Mouse (Mus musculus) retina, adult 2 months (tissue): ENCODE measurements at regions not wholly inside any gene's neighbourhood (a gene's known extent, or its start where the extent isn't known, plus 50 kb on each side); places are given as distances from the start of the nearest gene placed in this dataset.

Experiments
- DNase-seq: peaks from one replicate; pipeline ENCODE4 v3.0.0-alpha.2; 2012; ENCODE audit warnings: low read depth, low spot score

- DNase-seq: no peak
Measured at GRCm38 (mm10) chr13:44132510-44132909, 347.9 kb downstream of the Cd83 start.

DNA sequence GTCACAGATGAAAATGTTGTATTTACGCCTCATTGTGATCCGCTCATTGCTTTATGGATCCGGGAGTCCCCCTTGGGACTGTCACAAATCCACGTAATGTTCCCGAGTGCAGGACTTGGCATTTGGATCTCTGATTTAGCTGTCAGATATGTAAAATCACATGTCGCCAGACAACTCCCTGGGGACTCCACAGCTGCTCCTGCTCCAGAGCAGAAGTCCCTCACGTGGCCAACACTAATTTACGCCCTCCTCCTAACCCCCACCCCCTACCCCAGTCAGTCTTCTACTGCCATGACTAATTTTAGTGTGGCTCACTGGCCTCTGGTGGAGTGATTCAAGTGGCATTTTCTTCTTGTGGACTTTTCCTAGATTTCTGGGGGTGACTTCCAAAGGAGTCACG, 348.9 kb downstream of the Cd83 start:
- no peak for DNase-seq

DNA sequence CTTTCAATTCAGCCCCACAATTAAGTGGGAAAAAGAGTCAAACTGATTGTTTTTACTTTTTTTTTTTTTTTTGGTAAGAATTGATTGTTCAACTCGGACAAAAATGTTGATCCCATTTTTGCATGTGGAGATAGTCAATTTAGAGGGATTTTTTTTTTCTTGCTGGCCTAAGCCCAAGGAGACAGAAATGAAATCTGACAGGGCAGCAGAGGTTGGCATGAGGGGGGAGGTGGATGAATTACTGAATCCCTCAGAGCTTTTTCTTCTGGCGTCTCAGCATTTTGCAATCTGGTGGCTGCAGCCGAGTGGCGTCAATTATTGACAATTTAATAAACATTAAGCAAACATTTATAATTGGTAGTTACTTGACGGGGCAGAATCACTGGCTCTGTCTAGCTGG, 356.6 kb downstream of the Cd83 start:
- DNase-seq: no peak

GRCm38 (mm10) chr13:44145441-44145840, 360.9 kb downstream of the Cd83 start:
- DNase-seq: no peak

GRCm38 (mm10) chr13:44147841-44148240, 363.3 kb downstream of the Cd83 start:
- DNase-seq: no peak

GRCm38 (mm10) chr13:44149499-44149898, 364.9 kb downstream of the Cd83 start:
- DNase-seq: no peak

- DNase-seq: no peak
Measured at GRCm38 (mm10) chr13:44151526-44151925, 367.0 kb downstream of the Cd83 start.

- DNase-seq: no peak
Measured at GRCm38 (mm10) chr13:44152806-44153613, 368.4 kb downstream of the Cd83 start.

- DNase-seq: no peak
Measured at GRCm38 (mm10) chr13:44153784-44154183, 369.2 kb downstream of the Cd83 start.

- no peak for DNase-seq
Measured at GRCm38 (mm10) chr13:44155956-44156355, 371.4 kb downstream of the Cd83 start.

GRCm38 (mm10) chr13:44156546-44156945, 372.0 kb downstream of the Cd83 start:
- DNase-seq: no peak

GRCm38 (mm10) chr13:44157236-44157635, 372.7 kb downstream of the Cd83 start:
- DNase-seq: no peak

DNA sequence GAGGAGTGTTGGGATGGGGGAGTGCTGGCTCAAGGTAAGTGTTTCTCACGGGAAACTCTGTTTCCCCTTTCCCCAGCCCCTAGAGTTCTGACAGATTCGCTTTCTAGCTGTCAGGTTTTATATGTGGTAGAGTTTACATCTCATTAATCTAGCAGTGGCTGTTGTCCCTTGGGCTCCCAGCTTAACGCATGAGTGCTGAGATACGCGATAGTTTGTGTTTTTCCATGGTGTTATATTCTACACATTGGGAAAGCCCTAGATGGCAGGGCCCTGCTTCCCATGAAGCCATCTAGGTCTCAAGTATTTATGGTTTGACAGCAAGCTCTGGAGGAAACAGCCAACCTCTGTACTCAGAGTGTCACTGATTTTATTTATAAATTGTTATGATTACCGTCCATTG, 373.8 kb downstream of the Cd83 start:
- DNase-seq: no peak

DNA sequence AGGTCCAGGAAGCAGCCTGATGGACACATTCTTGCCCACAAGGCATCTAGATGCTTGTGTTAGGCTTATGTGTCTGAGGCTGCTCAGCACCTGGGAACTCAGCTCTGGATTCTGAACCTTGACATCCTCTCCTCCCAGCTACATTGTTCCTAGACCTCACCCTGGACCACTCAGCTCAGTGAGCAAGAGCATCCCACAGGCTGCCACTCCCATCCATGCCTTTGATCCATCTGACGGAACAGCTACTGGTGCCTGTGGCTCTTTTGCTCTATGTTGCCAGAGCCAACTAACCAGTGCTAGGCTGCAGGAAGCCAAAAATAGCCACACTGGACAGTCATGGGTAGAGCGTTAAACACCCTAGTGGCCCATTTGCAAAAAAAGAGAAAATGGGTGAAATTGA, 374.8 kb downstream of the Cd83 start:
- DNase-seq: no peak

GRCm38 (mm10) chr13:44164746-44165145, 380.2 kb downstream of the Cd83 start:
- DNase-seq: no peak

DNA sequence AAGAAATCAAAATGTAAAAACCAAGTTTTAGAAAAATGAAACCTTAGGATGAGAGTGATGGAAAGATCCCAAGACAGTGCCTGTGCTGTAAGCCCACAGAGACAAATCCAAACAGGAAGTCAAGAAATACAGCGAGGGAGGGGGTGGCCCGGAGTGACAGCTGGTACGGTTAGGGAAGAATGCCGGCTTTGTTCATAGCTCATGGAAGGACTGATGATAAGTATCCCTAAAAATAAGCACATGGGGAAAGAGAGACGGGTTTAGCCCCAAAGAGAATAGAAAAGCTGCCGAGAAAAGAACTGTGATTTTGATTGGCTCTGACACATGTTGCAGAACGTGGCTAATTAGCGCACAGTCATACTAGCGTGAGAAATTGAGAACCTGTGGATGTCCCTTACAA, 382.6 kb downstream of the Cd83 start:
- DNase-seq: no peak

GRCm38 (mm10) chr13:44168186-44168585, 383.6 kb downstream of the Cd83 start:
- no peak for DNase-seq

- DNase-seq: no peak
Measured at GRCm38 (mm10) chr13:44171639-44172038, 387.1 kb downstream of the Cd83 start.

- DNase-seq: no peak
Measured at GRCm38 (mm10) chr13:44172701-44173100, 388.1 kb downstream of the Cd83 start.

- no peak for DNase-seq
Measured at GRCm38 (mm10) chr13:44174236-44174635, 389.7 kb downstream of the Cd83 start.

DNA sequence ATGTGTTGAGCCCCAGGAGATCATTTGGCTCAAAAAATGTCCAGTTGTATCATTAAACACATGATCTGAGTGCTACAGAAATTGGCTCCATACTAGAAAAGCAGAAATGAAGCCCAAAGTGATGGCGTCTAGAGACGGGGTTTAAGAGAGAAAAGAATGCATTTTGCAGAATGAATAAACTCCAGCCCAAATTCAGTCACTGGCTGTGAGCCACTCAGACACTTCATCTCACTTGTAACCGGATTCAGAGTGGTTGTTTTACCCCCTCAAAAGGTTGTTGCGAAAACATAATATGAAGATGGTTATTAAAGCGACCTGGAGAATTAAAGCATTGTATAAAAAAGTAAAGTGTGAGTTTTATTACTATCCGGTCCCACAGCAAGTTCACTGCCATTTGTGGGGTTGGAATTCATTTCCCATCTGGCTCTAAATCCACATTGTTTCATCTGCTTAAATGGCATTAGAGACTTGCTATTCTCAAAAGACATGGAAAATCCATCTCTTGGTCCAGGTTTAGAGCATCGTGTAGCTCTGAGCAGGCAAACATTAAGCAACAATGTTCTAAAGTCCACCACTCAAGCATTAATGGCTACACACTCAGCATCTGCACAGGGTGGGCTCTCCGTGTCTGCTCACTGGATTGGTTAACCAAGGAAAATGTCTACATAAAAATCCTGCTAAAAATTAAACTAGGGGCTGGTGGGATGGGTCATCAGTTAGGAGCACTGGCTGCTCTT, 390.9 kb downstream of the Cd83 start:
- no peak for DNase-seq

- DNase-seq: no peak
Measured at GRCm38 (mm10) chr13:44176121-44176520, 391.5 kb downstream of the Cd83 start.

DNA sequence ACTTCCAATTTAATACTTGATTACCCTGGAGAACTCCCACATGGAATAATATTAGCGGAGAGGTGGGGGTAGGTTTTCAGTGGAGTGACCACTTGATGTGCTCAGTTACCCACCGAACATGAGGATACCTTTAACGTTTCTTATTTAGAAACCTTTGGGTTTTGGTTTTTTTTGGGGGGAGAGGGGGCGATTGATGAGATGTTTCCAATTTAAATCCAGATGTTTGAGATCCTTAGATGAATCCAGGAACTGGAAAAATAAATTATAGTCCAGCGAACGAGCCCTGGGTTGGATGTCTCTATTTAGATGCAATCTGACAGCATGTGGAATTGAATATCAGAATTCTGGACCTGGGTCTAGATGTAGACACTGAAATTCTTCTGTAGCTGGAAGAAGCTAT, 393.4 kb downstream of the Cd83 start:
- no peak for DNase-seq
